Mouse (Mus musculus) gonadal fat pad, adult 2 months (tissue): Measurements from ENCODE around the gene Ppia. TPM values are rescaled to one million over a fixed set of nuclear protein-coding genes. Genes with fewer than 3 reads are reported as not detected.
"Not testable (repeated sequence)": the region's sequence is repeated elsewhere in the genome, so short reads cannot be mapped to it uniquely, and the experiment has no call there.

ENCODE experiments used
- DNase-seq: peaks from one replicate; pipeline ENCODE4 v3.0.0-alpha.2; 2012; ENCODE audit warnings: low read depth
- polyA plus RNA-seq: library from polyadenylated mRNA; depleted of rRNA; stranded (reverse); fragments of >200 nt; gene quantifications from 2 replicates; pipeline ENCODE4 v1.2.3, GENCODE M21; 2012; rRNA removed

The Ppia gene
- polyA plus RNA-seq, result 875 and 1,261 TPM in 2 replicates

DNA sequence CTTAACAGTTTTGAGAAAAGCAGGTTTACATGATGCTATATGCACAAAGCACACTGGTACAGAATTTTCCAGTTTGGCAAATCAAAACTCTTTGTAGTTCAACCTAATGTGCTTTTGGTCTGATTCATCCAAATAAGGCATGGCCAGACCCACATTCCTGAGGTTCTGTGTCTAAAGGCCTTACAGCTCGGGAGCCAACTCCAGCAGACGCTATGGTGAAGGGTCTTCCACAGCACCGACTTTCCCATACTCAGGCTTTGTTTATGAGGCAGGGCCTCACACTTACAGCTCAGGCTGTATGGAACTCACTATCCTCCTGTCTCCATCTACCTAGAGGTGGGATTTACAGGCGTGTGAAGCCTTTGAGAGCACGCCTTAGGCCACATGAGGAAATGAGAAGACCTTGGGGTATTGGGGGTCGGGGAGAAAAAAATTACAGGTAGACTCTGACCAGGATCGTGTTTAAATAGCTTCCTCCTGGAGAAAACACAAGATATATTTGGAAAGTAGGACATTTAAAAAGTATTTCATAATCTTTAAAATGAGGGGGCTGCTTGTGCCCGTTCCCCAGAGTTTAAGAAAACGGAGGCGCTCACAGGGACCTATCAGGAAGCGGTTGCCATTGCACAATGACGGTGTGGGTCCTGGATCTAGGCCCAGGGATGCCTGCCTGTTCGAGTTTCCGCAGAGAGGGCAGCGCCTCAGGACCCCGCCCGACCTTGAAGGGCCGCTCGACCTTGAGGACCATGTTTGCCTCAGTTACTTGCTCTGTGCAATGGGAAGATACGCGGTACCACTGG, at the start of gene Ppia:
TSS of gene Ppia (plus strand) at position 693 of the 800 bp plus-strand sequence.
- no peak for DNase-seq

DNA sequence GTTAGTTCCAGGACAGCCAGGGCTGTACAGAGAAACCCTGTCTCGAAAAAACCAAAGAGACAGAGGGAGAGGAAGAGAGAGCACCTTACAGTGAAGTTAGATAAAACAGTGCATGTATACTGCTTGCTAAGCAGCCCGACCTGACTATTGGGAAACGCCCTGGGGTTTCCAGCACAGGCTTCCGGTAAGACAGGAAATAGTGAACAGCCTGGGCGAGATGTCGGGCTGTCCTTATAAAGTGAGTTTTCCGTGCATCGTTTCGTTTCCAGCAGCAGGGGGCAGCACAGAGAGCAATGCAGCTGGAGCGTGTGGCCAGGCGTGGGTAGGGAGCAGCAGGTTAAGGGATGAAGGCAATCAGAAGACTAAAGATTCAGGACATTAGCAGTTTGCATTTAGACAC, 49.4 kb upstream of the Ppia start:
- DNase-seq, result no peak

DNA sequence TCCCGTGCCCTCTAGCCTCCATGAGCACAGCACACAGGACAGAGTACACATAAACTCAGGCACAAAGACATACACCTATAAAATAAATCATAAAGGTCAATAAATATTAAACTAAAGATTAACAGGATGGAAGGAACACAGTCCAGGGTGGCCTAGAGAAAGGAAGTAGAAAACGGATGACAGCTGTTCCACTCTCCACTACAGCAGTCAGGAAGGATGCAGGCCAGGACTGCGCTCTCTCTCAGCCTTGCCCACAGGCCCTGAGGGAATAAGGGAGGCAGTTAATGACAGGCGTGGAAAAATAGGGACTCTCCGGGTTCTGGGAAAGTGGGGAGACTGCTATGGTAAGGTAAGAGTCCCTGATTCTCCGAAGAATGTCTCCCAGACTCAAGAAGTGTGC, 48.8 kb upstream of the Ppia start:
- no peak for DNase-seq

DNA sequence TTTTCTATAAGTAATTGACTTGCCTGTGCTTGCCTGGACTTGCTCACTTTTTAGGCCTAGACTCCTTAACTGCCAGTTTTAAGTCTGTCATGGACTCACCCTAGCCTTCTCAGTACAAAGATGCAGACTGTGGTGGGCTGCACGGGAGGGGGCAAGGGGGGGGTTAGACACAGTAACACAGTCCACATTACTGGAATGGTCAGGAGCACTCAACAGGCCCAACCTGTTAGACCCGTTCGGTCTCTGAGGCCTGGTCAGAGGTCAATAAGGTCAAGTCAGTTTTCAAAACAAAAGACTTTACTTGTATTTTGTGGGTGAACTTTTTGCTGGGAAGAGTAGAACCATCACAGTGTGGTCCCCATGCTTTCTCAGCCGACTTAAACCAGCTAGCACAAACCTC, 48.1 kb upstream of the Ppia start:
- DNase-seq, result no peak

DNA sequence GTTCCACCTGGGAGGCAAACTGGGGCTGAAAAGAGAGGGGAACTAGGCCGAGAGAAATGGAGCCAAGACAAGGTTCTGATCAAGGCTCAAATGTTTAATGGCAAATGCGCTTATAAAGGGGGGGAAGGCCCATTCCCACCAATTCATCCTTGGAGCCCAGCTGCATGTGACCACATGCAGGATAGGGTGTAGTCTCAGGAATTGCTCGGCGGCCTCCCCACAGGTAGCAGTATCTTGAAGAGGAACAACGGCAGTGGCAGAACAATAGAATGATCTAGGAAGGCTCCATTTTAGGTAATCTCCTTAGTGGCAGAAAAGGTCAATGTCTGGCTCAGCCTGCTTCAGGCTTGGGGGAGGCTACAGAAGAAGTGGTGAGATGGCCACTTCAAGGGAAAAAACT, 47.3 kb upstream of the Ppia start:
- DNase-seq, result not testable (repeated sequence)

DNA sequence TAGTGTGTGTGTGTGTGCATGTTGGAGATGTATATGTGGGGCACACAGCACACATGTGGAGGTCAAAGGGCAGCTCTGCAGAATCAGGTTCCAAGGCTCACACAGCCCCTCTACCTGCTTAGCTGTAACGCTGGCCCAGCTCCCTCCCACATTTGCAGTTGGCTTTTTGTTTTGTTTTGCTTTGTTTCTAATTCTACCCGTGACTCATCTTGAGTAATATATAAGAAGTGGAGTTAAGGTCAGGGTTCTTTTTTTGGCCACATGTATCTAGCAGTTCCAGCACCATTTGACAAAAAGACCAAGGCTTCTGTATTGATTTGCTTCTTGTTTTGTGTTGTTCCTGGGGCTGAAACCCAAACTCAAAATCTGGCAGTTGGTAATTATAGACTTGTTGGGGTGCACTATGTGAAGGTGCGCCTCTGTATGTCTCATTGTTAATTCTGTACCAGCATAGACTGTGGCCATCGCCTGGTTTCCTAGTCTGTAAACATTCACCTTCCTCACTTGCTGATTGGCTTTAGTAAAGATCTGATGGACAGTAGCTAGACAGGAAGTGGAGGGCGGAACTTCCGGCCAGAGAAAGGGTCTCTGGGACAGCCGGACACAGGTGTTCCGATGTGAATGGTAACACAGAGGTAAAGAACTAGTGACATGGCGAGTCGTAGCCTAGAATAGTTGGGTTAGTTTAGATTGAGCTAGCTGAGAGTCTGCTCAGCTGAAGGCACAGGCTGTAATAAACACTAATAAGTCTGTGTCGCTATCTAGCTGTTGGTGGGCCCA, 43.7 kb upstream of the Ppia start:
- no peak for DNase-seq

DNA sequence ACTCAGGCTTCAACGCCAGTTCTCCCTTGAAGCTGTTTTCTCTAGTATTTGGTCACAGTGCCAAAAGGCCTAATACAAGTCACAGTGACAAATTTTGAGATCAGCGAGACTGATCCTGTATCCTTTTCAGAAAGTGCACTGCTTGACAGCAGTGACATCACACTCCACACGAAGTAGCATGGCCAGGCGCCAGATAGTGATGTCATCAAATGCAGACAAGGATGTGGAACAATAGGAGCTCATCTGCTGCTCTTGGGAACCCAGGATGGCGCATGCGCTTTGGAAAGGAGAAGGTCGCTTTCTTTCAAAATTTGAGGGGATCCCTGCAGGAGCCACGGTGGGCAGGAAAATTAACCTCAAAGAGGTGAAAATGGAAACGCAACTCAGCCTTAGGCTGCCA, 42.5 kb upstream of the Ppia start:
- DNase-seq, result no peak

DNA sequence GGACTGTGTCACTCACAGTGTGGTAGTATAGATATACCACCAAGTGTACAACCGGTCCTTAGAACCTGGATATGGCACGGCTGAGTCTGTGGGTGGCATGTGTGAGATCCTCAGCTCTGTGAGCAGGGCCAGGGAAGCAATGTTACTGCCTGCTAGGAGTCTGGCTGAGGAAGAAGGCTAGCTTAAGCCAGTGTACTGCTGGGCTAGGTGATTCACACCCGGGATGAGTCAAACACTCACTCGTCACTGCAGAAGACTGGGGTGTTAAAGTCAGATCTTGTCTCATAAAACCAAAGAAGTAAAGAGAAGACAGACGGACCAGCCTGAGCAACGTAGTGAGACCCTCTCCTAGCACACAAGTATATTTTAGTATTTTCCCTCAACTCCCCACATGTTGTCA, 34.3 kb upstream of the Ppia start:
- DNase-seq, result no peak

DNA sequence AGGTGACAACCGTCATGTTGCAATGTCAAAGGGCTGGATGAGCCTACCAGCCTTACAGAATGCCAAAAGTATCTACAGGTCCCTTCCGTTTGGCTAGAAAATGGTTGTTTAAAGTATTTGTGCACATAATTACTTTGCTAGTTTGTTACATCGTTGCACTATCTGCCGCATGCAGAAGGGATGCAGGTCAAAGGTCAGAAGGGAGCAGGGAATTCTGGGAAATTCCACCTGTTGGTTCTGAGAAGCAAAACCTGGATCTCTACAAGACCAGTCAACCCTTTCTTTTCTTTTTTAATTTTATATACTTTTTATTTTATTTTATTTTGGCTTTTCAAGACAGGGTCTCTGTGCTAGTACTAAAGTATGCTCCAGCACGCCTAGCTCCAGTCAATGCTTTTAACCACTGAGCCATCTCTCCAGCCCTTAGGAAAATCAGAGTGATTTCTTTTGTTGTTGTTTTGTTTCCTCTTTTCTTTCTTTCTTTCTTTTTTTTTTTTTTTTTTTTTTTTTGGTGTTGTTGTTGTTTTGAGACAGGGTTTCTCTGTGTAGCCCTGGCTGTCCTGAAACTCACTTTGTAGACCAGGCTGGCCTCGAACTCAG, 27.0 kb upstream of the Ppia start:
- no peak for DNase-seq

DNA sequence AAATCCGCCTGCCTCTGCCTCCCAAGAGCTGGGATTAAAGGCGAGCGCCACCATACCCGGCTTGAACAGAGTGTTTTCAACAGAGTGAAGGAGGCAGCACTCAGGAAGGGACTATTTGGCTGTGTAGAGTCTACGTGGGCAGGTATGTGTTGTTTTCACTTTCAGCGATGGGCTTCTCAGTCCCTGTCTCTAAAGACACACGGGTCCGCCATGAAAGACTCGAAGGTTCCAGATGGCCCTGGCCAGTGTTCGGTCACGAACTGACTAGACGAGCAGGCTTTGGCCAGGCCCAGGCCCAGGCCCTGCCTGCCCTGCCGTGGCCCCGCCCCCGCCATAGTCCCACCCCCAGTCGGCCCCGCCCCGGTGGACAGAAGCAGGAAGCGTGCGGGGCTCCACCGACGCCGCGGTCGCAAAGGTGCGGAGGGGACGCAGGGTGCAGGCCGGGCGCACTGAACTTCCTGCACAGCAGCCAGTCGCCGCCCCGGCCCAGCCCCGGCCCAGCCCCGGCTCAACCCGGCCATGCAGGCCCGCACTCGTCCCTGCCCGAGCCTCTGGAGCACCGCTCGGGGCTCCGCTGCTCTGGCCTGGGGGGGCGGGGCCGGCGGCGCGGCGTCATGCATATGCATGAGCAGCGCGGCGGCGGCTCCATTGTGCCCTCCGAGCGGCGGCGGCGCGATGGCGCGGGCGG, 26.4 kb upstream of the Ppia start, which contains the start of gene Zmiz2:
TSS of gene Zmiz2 (plus strand) at position 349 of the 688 bp plus-strand sequence.
- peak; percentile 51 for DNase-seq

DNA sequence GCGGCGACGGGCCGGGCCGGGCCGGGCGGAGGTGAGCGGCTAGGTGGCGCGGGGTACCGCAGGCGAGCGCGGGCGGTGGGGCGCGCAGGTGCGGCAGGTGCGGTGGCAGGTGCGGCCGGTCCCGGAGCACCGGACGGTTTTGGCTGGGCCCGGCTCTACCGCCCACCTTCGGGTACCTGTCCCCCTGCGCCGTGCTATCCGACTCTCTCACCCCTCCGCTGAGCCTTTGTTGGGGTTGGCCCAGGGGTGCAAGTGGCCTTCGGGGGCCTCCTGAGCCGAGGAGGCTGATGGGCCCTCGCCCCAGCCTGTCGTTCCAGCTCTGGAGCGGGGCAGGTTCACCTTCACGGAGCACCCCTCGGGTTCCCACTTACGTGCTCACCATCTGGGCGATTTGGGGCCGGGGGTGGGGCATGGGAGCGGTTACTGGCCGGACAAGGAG, 25.7 kb upstream of the Ppia start:
- DNase-seq, result no peak

DNA sequence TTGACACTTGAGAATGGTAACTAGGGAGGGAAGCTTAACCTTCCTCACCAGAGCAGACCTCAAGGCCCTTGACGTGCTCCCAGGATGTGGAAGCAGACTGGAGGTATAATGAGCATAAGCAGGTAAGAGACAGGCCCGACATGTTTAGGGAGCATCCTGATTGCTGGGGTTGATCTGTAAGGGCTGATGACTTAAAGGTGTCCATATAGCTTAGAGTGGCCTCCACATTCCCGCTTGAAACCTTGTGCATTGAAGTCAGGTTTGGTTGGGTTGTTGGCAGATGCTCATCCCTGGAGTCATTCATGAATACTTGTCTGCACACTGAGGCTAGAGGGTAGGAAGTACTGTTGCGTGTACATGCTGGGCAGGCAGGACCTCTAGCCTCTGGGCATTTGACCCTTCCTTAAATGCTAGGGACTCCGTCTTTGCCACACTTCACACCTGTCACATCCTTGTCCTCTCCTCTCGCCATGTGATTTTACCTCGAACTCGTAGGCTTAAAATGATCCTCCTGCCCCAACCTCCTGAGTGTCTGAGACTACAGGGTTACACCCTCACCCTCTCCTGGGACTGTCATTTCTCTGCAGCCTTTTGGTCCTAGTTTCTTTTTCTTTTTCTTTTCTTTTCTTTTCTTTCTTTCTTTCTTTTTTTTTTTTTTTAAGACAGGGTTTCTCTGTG, 24.7 kb upstream of the Ppia start:
- DNase-seq, result no peak

DNA sequence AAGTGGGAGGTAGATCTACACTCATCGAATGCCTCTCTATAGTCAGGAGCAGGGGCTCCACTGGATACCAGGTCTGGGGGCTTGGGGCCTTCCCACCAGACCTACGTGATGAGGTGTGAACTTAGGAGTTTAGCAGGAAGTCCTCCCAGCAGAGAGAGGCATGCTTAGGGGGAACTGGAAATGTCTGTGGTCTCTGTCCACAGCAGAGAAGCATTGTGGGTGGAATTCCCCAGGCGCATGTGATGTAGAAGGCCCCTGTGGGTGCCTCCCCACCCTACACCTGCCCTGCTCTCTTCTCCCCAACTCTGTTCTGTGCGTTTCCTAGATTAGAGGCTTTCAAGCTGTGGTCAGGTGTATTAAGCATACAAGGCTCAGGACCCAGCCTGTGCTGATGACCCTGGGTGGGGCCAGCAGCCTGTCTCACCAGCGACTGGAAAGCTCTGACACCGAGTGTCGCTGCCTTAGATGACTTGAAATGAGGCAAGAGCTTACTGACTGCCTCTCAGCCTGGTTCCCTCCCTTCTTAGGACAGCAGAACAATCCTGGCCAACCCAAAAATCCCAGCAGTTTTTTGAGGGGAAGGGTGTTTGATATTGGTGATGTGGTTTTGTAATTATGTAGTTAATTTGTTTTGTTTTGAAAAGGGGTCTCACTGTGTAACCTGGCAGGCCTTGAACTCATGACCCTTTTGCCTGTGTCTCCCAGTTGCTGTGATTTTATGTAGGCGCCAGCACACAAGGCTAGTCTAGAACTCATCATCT, 23.5 kb upstream of the Ppia start:
- DNase-seq, result no peak

DNA sequence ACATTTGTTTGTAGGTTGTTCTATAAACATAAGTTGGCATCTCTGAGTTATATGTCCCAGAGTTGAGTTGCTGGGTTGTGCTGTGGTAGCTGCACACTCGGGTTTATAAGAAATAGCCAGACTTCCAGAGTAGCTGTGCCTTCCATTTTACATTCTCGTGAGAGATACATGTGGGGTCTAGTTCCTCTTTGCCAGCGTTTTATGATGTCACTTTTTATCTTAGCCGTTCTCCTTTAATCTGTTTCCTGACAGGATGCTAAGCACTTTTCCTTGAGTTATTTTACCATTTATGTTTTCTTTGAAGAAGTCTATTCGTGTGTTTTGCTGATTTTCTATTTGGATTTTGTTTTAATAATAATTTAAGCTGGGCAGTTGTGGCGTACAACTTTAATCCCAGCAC, 22.4 kb upstream of the Ppia start:
- DNase-seq, result no peak

DNA sequence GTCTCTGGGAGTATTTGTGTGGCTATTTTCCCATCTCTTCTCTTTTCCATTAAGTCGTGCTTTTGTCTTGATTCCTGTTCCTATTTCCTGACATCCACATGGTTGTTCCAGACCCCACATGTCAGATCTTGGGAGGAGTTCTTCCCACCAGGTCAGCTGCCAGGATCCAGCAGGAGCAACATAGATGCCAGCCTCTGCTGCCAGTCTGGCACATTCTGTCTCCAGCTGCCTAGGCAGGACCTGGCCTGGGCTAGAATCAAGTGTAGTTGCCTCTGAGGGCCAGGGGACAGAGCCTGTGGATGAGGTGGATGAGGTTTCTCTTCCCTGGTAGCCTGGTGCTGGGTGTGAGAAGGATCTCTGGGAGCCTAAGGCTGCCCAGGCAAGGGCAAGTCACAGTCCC, 21.4 kb upstream of the Ppia start:
- no peak for DNase-seq

DNA sequence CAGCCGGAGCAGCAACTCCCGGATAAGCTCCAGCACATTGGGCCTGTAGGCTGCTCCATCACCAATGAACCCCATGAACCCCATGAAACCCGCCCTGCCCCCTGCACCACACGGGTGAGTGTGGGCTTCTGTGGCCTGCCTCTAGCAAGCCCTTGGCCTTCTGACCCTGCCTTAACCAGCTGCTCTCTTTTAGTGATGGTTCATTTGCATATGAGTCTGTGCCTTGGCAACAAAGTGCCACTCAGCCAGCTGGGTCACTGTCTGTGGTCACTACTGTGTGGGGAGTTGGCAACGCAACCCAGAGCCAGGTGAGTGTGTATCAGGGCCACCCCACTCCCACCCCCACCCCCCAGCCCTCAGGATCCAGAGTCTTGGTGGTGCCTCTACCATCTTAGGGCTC, 19.7 kb upstream of the Ppia start:
- DNase-seq, result no peak

DNA sequence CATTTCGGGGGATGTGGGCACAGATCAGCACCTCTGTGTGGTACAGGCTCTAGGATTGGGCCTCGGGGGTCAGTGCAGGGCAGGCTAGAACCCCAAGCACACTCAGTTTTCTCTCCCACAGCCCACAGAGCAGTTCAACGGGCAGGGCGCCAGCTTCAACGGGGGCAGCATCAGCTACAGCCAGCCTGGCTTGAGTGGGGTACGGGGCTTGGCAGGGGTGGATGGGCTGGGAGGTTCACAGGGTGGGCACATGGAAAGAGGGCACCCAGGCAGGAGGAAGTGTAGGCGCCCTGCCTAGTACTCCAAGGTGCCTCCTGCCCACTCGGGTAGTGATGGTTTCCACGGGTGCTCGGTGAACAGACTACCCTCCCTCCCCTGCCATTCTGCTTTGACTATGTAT, 17.1 kb upstream of the Ppia start:
- no peak for DNase-seq

DNA sequence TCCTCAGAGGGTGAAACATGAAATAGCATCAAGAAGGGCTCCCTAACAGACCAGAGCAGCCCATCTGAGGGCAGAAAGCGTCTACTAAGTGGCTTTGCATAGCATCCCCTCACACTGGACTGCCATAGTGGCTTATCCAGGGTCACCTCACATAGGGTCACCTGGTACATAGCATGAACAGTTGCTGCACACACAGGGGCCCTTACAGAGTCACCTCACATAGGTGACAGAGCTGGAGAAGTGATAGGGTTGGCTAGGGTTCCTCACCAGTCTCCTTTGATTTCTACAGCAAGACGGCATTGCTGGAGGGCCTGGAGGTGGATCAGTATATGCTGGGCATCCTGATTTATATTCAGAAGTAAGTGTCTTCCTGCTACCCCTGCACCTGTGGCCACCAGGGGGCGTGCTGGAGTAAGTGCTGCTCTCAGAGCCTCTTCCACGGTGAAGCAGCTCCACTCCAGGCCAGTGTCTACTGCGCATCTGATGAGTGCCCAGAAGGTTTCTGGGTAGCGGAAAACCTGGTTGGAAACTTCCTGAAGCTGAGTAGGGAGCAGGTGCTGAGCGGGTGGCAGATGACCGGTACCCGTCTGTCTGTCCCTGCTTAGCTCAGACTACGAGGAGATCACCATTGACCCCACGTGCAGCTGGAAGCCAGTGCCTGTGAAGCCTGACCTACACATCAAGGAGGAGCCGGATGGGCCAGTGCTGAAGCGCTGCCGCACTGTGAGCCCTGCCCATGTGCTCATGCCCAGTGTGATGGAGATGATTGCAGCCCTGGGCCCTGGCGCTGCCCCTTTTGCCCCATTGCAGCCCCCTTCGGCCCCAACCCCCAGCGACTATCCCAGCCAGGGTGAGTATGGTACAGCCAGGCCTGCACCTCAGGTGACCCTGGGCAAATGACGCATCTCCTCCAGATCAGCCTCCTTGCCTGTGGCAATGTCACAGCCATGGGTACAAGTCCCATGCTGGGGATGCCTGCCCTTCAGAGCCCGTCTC, 12.4 kb upstream of the Ppia start:
- DNase-seq, result no peak

DNA sequence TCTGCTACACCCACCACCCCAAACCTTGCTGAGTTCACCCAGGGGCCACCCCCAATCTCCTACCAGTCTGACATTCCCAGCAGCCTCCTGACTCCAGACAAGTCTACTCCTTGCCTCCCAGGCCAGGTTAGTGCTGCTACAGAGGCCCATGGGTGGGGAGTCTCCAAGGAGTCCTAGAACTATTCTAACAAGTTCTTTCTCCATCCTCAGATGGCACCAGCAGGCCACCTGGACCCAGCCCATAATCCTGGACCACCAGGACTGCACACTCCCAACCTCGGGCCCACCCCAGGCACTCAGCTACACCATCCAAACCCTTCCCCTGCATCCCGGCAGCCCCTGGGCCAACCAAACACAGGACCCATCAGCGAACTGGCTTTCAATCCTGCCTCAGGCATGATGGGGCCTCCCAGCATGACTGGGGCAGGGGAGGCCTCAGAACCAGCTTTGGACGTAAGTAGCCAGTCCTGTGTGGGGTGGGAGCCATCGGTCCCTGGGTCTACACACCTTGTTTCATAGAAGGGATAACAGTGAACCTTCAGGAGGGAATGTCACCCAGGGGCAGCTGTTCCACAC, 11.3 kb upstream of the Ppia start:
- DNase-seq, result no peak
